Mouse (Mus musculus) splenic B cell, adult 2 months (primary cell): ENCODE measurements around the gene Smarca2.

Experiments used
- DNase-seq: peaks from one replicate; pipeline ENCODE4 v3.0.0-alpha.2; 2011; ENCODE audit warnings: low read depth, low spot score
- H3K27me3 ChIP-seq: 2 replicates; pipeline ENCODE4 v1.6.1; 2012; ENCODE audit warnings: mild to moderate bottlenecking, low read length, moderate library complexity, mixed read lengths; ENCODE audit not compliant: control insufficient read depth, poor library complexity, insufficient read depth, severe bottlenecking
- H3K36me3 ChIP-seq: 2 replicates; pipeline ENCODE4 v1.6.1; 2012; ENCODE audit warnings: mild to moderate bottlenecking, low read length, moderate library complexity, mixed read lengths; ENCODE audit not compliant: control insufficient read depth, poor library complexity, insufficient read depth, severe bottlenecking

The Smarca2 gene

GRCm38 (mm10) chr19:26756399-26756798 is 151.5 kb downstream of the Smarca2 start:
- no peaks in the 10 kb centered on the region for H3K27me3 ChIP-seq
- H3K36me3 ChIP-seq, result no peaks in the 10 kb centered on the region; the same call in 1 of the 2 replicates
- no peak for DNase-seq

GRCm38 (mm10) chr19:26758156-26758555 is 153.3 kb downstream of the Smarca2 start:
- Histone ChIP-seq H3K36me3 (no peaks in the 10 kb centered on the region; the same call in 1 of the 2 replicates), H3K27me3 (no peaks in the 10 kb centered on the region)
- no peak for DNase-seq

GRCm38 (mm10) chr19:26758620-26759019 is 153.8 kb downstream of the Smarca2 start:
- Histone ChIP-seq H3K36me3 (no peaks in the 10 kb centered on the region; the same call in 1 of the 2 replicates), H3K27me3 (no peaks in the 10 kb centered on the region)
- no peak for DNase-seq

GRCm38 (mm10) chr19:26759295-26759694 is 154.4 kb downstream of the Smarca2 start:
- no peaks in the 10 kb centered on the region; the same call in 1 of the 2 replicates for H3K36me3 ChIP-seq
- no peaks in the 10 kb centered on the region for H3K27me3 ChIP-seq
- DNase-seq, result no peak

- H3K27me3 ChIP-seq, result no peaks in the 10 kb centered on the region
- no peaks in the 10 kb centered on the region; the same call in 1 of the 2 replicates for H3K36me3 ChIP-seq
- DNase-seq, result no peak
Measured at GRCm38 (mm10) chr19:26761257-26761656, 156.4 kb downstream of the Smarca2 start.

- Histone ChIP-seq H3K27me3 (no peaks in the 10 kb centered on the region), H3K36me3 (no peaks in the 10 kb centered on the region; the same call in 1 of the 2 replicates)
- no peak for DNase-seq
Measured at GRCm38 (mm10) chr19:26765483-26765882, 160.6 kb downstream of the Smarca2 start.

- Histone ChIP-seq H3K36me3 (no peaks in the 10 kb centered on the region; the same call in none of the 2 replicates), H3K27me3 (no peaks in the 10 kb centered on the region)
- DNase-seq, result no peak
Measured at GRCm38 (mm10) chr19:26767454-26767853, 162.6 kb downstream of the Smarca2 start.

GRCm38 (mm10) chr19:26767941-26768340 is 163.1 kb downstream of the Smarca2 start:
- H3K36me3 ChIP-seq, result peaks cover 1% of the 10 kb centered on the region
- no peaks in the 10 kb centered on the region for H3K27me3 ChIP-seq
- DNase-seq, result no peak

- Histone ChIP-seq H3K36me3 (peaks cover 1% of the 10 kb centered on the region), H3K27me3 (no peaks in the 10 kb centered on the region)
- no peak for DNase-seq
Measured at GRCm38 (mm10) chr19:26768846-26769245, 164.0 kb downstream of the Smarca2 start.

GRCm38 (mm10) chr19:26769609-26770500 is 165.0 kb downstream of the Smarca2 start:
- Histone ChIP-seq H3K36me3 (peaks cover 4% of the 10 kb centered on the region), H3K27me3 (no peaks in the 10 kb centered on the region)
- DNase-seq, result no peak

- DNase-seq, result no peak
- Histone ChIP-seq H3K36me3 (peaks cover 7% of the 10 kb centered on the region), H3K27me3 (no peaks in the 10 kb centered on the region)
Measured at GRCm38 (mm10) chr19:26770592-26770991, 165.7 kb downstream of the Smarca2 start.

GRCm38 (mm10) chr19:26772051-26772583 is 167.3 kb downstream of the Smarca2 start:
- no peak for DNase-seq
- Histone ChIP-seq H3K36me3 (peaks cover 9% of the 10 kb centered on the region), H3K27me3 (no peaks in the 10 kb centered on the region)

GRCm38 (mm10) chr19:26776066-26777025 is 171.5 kb downstream of the Smarca2 start:
- peaks cover 13% of the 10 kb centered on the region for H3K36me3 ChIP-seq
- no peak for DNase-seq
- no peaks in the 10 kb centered on the region for H3K27me3 ChIP-seq

GRCm38 (mm10) chr19:26778199-26778598 is 173.3 kb downstream of the Smarca2 start:
- no peak for DNase-seq
- no peaks in the 10 kb centered on the region for H3K27me3 ChIP-seq

More at GRCm38 (mm10) chr19:26778199-26778598, 173.3 kb downstream of the Smarca2 start:
- H3K36me3 ChIP-seq, result peaks cover 12% of the 10 kb centered on the region
